Mouse (Mus musculus): ENCODE measurements around the gene P2rx1. TPM values are rescaled to one million over a fixed set of nuclear protein-coding genes. Genes with fewer than 3 reads are reported as not detected.

The P2rx1 gene
- polyA plus RNA-seq (2012), result 15.7 and 18.7 TPM in 2 replicates

DNA sequence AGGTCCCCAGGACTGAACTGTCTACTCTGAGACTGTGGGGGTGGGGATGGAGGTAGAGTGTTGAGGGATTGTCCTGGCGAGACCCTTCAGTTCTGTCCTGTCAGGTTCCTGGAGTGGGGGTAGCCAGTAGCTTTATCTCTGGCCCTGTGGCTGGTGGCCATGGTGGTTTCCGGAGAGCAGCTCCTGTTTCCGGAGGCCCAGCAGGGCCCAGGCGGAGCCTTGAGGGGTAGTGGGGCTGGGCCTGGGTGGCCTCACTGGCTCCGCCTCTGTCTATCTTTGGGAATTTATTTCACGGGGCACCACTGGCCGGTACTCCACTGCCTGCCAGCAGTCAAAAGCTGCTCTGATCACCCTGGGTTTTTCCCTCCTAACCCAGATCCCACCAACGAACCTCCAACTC is at the start of gene P2rx1:
Gene P2rx1 (plus strand): TSS at position 333 of the 400 bp plus-strand sequence.

DNA sequence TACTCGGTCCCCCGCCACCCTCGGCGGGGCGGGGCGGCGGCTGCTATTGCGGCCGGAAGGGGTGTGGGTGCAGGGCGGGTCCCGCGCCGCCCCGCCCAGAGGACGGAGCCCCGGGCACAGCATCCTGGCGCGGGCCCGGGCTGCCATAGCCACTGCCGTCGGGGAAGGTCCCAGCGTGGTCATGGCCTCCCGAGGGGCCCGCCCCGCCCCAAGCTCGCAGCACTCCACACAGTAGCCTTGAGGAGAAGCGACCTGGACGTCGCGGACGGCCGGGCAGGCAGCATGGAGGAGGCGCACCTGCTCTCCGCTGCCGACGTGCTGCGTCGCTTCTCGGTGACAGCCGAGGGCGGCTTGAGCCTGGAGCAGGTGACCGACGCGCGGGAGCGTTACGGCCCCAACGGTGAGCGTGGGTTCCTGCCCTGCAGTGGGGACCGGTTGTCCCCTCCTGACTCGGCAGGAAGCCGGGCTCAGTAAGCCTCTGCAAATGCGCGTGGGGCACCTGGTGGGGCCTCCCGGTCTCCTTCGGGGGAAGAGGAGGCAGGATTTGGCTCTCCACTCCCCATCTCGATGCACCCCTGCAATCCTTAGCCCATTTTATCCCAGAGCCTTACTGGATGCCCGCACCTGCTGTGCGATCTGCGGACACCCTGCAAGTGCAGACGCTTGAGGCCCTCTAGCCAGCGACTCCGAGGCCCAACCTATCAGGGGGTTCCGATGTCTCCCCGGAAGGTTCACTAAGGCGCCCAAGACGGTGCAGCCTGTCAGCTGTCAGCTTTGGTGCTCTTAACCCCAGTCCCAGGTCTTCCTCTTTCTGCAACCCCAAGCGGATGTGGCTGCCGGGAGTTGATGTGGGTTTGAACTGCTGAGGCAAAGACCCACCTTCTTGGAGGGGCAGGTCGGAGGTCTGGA is 37.6 kb upstream of the P2rx1 start, which contains the start of gene Atp2a3:
Gene Atp2a3 (plus strand): TSS at position 98 of the 909 bp plus-strand sequence.

DNA sequence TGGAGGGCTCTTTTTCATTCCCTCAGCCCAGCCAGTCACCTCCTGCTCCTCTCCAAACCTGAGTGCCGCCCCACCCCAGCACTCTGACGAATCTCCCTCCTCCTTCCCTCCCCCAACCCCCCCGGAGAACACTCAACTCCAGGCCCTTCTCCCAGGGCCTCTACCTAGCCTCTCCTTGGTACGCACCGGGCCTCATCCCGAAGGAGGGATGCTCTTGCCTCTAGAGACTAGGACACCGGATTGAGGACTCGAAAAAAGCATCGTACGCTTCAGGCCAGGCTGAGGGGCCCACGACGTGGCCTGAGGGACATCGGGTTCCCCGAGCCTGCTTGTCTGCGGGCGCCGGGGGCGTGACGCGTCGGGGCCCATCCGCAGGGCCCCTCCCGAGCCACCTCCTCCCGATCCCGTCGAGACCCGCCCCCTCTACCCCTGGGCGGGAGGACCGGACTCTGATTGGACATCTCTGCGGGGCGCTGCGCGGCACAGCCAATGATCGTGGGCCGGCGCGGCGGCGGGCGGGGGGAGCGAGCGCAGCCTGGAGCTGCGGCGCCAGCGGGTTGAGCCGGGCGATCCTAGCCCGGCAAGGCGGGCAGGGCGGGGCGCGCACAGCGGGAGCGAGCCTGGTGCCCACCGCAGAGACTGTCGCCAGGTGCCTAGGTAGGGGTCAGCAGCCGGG is 19.7 kb downstream of the P2rx1 start, which contains the start of gene Camkk1:
Gene Camkk1 (plus strand): TSS at position 538 of the 676 bp plus-strand sequence.

GRCm38 (mm10) chr11:73047542-73047996 is 48.7 kb downstream of the P2rx1 start, which contains the start of gene Ncbp3:
Gene Ncbp3 (plus strand): TSS chr11:73047783.

Other genes starting within 250 kb of the P2rx1 start
- 0.31 and 0.40 TPM in 2 replicates for gene Cyb5d2, start 203.0 kb upstream of the P2rx1 start, polyA plus RNA-seq (2012)
- 5.8 and 7.2 TPM in 2 replicates for gene Zzef1, start 202.9 kb upstream of the P2rx1 start, polyA plus RNA-seq (2012)
- gene Atp2a3, start 37.9 kb upstream of the P2rx1 start, polyA plus RNA-seq (2012), result 124 and 141 TPM in 2 replicates
- gene Camkk1, start 19.9 kb downstream of the P2rx1 start, polyA plus RNA-seq (2012), result 1.5 and 2.8 TPM in 2 replicates
- gene Ncbp3, start 48.7 kb downstream of the P2rx1 start, polyA plus RNA-seq (2012), result 7.0 and 8.2 TPM in 2 replicates
- 0.05 and 0.09 TPM in 2 replicates for gene Itgae, start 91.5 kb downstream of the P2rx1 start, polyA plus RNA-seq (2012)
- 6.9 and 12.1 TPM in 2 replicates for gene Haspin, start 139.2 kb downstream of the P2rx1 start, polyA plus RNA-seq (2012)
- not detected in 2 replicates for gene P2rx5, start 161.3 kb downstream of the P2rx1 start, polyA plus RNA-seq (2012)
- 156 and 168 TPM in 2 replicates for gene Emc6, start 177.9 kb downstream of the P2rx1 start, polyA plus RNA-seq (2012)
- gene Tax1bp3, start 178.0 kb downstream of the P2rx1 start, polyA plus RNA-seq (2012), result 6.4 and 8.2 TPM in 2 replicates
- 5.6 and 6.5 TPM in 2 replicates for gene Ctns, start 199.9 kb downstream of the P2rx1 start, polyA plus RNA-seq (2012)
- gene Shpk, start 200.4 kb downstream of the P2rx1 start, polyA plus RNA-seq (2012), result 1.2 and 1.3 TPM in 2 replicates
- not detected in 2 replicates for gene Trpv1, start 235.2 kb downstream of the P2rx1 start, polyA plus RNA-seq (2012)